Mouse (Mus musculus): ENCODE data around the gene Uqcrc1.

Uqcrc1 gene

DNA sequence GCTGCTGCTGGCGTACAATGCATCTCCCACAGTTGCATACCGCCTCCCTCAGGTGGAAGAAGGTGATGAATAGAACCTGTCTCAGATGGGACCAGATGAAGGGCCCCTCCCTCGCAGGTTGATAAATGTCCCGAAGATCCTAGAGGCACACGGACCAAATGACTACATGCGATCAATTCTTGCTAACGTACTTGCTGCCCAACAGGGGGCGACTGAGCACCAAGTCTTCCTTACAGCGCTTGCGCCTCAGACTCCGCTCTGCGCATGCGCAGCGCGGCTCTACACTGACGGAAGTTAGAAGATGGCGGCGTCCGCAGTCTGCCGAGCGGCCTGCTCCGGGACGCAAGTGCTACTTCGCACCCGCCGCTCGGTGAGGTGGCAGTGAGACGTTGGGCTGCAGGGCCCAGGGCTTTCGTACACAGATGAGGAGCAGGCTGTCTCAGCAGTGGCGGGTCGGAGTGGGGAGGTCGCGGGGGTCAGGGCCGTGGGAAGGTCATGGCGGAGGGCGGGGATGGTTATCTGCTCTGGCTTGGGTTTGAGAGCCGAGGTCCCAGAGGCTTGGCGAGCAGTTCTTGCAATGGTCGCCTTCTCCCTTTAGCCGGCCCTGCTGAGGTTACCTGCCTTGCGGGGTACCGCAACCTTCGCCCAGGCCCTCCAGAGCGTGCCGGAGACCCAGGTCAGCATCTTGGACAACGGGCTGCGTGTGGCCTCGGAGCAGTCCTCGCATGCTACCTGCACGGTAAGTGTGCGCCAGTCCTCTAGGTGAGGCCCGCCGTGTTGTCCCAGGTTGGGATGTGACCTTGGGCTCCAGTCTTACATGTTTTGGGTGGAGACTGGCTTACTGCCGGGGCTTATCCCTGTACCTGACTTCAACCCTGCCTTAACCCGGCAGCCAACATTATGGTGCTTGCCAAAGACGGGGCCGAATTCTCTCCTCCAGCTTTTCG lies at the start of gene Uqcrc1:
Gene Uqcrc1, plus strand, starts transcription at position 216 of the 947 bp plus-strand sequence.
- in situ Hi-C loops (cut with MboI, MseI), result loop anchor here in 1 of 2 experiments (10.0 kb wide), 1 partner anchor 792 kb away; no protein-coding TSS in a partner anchor

DNA sequence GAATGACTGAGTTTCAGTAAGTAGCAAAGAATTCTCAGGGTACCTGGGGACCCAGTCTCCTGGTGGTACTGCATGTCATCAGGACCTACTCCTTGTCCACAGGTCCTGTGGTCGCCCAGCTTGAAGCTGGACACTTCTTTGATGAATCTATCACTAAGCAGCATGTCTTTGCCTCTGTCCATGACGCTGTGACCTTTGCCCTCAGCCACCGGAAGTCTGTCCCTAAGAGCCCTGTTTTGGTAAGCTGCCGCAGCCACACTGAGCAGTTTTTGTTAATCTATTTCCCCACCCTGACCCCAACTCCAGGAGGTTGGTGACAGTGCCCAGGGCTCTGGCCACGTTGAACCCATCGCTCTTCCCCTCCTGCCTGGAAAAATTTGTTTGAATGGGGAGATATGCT lies 24.1 kb upstream of the Uqcrc1 start:
- in situ Hi-C loops (cut with MboI, MseI), result loop anchor here in 1 of 2 experiments (10.0 kb wide), 3 partner anchors 238 to 488 kb away; partner anchors contain the start of genes Ccdc36 and Wdr6

DNA sequence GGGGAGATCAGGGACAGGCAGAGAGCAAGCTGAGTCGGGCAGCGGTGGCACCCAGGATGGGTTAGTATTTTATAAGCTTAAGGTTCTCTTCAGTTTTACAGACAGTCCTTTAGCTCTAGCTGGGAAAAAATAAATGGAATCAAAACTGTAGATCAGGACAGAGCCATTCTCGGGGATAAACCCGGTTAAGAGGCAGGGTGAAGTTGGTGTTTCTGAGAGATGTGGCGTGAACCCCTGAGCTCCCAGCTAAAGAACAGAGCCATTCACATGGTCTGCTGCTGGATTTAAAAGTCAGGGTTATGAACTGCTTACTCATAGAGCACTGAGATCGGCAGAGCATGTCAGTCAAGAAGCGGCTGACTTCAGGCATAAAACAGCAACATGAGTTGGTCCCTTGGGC lies 23.3 kb upstream of the Uqcrc1 start:
- in situ Hi-C loops (cut with MboI, MseI), result loop anchor here in 1 of 2 experiments (10.0 kb wide), 3 partner anchors 238 to 488 kb away; partner anchors contain the start of genes Ccdc36 and Wdr6

DNA sequence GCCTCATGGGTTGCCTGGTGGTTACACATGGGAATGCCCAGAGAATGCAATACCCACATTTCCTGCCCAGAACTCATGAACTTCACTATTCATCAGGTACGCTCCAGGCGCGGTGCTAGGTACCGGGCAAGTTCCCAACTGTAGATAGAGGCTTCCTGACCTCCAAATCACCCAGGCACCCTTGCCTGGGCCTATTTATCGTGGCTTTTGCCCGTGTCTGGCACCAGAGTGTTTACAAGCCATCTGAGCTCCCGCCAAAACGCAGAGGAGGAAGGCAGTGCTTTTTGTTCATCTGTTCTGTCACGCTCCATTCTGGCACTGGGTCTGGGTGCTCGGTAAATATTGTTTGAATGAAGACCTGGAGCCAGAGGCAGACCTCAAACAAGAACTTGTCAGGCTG lies 22.8 kb upstream of the Uqcrc1 start:
- in situ Hi-C loops (cut with MboI, MseI), result loop anchor here in 1 of 2 experiments (10.0 kb wide), 3 partner anchors 239 to 489 kb away; partner anchors contain the start of genes Ccdc36 and Wdr6

DNA sequence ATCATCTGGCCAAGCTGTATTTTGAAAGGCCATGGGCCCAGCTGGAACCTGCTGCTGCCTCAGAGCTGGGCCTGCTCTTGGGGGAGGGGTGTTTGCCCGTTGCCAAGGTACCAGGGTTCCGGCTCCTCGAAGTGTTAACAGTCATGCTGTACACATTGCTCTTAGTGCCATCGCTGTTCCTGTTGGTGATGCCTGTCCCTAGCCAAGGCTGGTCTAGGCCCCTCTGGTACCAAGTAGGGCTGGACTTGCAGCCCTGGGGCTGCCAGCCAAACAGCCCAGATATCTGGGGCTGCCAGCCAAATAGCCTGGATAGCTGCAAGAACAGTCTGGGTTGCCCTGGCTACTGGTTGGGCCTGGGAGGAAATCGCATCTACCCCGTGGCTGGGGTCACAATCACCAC lies 21.9 kb upstream of the Uqcrc1 start, which contains the start of gene Tmem89:
Gene Tmem89, plus strand, starts transcription at position 129 of the 400 bp plus-strand sequence.
- in situ Hi-C loops (cut with MboI, MseI), result loop anchor here in 1 of 2 experiments (10.0 kb wide), 3 partner anchors 240 to 490 kb away; partner anchors contain the start of genes Ccdc36 and Wdr6

DNA sequence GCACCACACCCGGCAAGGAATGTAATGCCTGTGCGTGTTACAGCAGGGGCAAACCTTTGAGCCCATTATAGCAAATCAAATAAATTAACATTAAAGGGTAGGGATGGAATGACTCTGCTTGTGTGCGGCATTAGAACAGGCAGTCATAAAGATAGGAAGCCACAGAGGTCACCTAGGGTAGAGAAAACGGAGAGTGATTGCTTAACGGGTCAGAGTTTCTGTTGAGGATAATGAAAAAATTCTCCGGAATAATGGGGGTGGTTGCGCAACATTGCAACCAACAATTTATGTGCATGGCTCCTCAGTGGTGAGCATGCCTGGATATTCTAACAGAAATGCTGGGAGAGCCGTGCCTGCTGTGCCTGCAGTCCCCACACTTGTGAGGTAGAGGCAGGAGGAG lies 10.5 kb upstream of the Uqcrc1 start:
- in situ Hi-C loops (cut with MboI, MseI), result no loop called here

DNA sequence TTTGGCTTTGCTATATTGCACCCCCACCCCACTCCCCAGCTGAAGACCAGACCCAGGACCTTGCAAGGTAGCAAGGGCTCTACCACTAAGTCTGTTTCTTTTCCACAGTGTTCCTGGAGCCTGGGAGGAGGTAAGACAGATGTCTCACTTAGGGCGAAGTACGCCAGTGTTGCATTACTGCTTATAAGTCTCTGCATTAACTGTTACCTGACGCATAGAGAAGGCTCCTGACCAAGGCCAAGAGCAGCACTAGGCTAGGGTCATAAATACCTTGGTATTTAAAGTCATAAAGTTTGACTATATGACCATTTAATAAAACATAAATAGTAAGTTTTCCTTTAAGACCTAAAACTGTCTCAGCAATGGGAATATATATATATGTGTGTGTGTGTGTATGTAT lies 8.0 kb upstream of the Uqcrc1 start:
- in situ Hi-C loops (cut with MboI, MseI), result no loop called here

DNA sequence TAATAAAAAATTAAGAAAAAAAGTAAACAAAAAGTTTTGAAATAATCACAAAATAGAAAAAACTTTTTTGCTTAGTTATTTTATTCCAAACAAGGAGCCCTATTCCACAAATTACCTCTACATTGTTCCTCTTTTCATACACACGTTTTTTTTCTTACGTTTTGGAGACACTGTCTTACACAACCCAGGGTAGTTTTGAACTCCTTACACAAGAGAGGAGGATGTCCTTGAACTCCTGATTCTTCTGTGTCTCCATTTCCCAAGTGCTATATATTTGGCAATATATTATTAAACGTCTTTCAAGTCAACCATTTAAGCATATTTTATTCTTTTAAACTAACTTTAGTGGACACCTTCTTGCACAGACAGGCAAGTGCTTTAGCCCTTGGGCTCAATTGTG lies 442 bp upstream of the Uqcrc1 start:
- in situ Hi-C loops (cut with MboI, MseI), result loop anchor here in 1 of 2 experiments (10.0 kb wide), 1 partner anchor 791 kb away; no protein-coding TSS in a partner anchor

DNA sequence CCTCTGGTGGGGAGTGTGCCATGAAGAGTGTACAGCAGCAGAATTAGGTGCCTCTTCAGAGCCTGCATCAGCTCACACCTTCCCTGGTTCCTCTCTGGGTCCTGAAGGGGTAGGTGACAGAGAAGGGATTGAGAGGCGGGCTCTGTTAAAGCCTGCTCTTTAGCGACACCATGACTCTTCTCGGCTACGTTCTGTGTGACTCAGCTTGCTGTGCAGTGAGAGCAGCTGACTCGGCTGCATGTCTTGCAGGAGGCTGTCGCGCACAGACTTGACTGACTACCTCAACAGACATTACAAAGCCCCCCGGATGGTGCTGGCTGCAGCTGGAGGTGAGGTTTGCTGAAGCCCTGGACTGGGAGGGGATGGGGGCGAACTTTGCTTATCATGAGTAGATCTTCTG lies 8.7 kb downstream of the Uqcrc1 start:
- in situ Hi-C loops (cut with MboI, MseI), result no loop called here

DNA sequence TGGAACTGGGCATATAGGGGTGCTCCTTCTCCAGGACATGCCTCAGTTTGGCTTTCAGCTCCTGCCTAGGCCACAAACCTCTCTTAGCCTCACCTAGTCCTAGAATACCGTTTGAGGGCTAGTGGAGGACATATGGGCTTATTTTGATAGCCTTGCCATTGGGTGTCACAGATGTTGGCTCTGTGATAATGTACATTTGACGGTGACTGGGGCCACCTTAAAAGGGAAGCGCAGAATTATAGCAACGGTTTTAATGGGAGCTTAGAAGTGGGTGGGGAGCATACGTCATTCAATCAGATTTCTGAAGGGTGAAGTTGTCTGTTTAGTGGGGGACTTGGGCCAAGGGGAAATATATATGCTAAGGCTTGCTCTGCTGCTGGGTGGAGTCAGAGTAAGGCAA lies 9.2 kb downstream of the Uqcrc1 start:
- in situ Hi-C loops (cut with MboI, MseI), result no loop called here

DNA sequence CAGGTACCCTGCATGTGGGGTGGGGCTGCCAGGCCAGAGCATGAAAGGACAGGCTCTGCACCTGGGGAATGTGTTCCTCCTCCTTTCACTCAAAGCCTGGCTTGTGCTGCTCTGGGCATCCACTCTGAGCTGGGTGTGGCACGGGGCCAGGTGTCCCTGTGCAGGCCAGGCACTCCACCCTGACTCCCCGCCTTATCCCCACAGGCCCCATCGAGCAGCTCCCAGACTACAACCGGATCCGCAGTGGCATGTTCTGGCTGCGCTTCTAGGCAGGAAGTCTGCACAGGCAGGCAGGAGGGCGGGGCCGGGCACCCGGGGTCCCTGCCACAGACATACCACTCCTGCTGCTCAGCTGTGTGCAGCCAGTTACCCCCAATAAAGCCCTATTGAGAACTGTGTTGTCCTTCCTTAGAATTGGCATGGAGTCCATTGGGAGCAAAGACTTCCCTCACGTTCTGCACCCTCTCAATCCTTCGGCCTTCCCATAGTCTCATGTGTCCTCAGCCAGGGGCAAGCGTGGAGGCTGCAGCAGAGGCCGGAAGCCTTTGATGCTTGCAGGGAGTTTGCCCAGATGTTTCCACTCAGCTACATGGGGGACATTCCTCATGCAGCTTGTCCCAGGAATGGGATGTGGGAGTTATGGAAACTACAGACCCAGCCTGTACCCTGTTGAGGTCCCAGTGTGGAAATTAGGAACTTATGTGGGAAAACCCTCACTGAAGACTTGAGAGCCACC lies 13.0 kb downstream of the Uqcrc1 start:
- in situ Hi-C loops (cut with MboI, MseI), result no loop called here

DNA sequence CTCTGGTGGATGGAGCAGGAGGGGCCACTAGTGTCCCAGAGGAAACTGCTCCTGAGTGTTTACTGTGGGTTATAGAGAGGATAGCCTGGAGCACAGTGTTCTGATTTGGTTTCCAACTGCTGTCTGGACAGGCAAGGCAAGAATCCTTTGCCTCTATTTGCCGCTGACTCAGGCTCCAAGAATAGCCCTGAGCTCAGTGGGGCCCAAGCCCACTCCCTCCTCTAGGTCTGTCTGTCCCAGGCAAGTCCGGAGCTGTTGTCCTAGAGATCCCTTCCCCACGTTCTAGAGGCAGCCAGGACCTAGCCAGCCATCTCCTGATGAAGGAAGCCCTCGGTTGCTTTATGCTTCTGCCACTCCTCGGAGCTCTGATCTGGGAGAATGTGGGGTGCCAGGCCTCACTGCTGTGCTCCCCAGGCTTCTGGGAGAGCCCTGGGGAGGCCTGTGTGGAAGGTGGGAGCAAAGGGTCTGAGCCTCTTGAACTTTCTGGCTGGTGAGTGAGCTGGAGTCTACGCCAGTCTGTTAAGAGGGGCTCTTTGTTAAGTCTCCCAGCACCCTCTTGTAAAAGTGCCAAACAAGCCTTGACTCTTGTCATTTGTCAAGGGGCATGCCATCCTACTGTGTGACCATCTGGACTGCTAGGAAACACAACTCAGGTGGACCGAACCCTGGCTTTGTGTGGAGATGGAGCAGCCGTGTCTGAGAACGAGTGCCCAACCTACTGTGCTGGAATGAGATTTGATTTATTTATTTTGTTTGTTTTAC lies 13.7 kb downstream of the Uqcrc1 start:
- in situ Hi-C loops (cut with MboI, MseI), result no loop called here

DNA sequence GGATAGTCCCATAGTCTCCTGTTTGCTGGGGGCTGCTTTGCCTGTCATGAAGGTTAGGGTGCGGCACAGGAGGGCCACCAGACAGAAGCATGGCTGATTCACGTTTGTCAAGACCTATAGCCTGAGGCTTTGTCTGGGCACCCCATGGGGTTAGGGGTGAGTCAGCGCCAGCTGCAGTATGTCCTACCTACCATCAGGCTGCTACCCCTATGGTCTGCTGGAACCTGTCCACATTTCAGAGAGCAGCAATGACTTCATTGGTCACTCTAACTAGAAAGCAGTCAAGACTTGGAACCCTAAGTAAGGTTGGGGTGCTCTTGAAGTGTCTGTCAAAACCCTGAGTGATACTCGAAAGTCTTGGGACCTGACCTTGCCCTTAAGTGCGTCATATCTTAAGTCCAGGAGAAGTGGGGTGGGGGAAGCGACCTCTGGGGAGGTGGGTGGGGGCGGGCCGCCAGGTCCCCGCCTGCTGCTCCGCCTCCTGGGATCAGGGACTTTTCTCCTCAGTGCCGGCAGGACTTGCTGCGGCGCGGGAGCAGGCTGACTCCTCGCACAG lies 16.7 kb downstream of the Uqcrc1 start, which contains the start of gene Col7a1:
Gene Col7a1, plus strand, starts transcription at position 506 of the 556 bp plus-strand sequence.
- in situ Hi-C loops (cut with MboI, MseI), result no loop called here

DNA sequence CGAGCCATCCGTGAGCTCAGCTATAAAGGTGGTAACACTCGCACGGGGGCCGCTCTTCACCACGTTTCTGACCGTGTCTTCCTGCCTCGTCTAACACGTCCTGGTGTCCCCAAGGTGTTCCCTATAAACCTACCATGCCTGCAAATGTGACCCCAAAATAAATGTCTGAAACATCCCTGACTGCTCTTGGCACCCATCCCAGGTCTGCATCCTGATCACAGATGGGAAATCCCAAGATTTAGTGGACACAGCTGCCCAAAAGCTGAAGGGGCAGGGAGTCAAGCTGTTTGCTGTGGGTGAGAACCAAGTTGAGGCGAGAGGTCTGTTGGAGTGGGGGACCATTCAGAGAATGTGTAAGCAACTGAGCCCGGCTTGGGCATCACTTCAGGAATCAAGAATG lies 18.8 kb downstream of the Uqcrc1 start:
- in situ Hi-C loops (cut with MboI, MseI), result no loop called here

DNA sequence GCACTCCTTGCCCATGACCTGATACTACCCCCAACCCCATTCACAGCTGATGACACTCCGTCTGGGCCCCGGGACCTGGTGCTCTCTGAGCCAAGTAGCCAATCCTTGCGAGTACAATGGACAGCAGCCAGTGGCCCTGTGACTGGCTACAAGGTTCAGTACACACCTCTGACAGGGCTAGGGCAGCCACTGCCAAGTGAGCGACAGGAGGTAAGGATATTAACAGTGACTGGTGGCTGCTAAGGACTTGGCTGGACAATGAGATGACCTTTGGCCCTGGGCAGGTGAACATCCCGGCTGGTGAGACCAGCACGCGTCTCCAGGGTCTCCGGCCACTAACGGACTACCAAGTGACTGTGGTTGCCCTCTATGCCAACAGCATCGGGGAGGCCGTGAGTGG lies 19.4 kb downstream of the Uqcrc1 start:
- in situ Hi-C loops (cut with MboI, MseI), result no loop called here

DNA sequence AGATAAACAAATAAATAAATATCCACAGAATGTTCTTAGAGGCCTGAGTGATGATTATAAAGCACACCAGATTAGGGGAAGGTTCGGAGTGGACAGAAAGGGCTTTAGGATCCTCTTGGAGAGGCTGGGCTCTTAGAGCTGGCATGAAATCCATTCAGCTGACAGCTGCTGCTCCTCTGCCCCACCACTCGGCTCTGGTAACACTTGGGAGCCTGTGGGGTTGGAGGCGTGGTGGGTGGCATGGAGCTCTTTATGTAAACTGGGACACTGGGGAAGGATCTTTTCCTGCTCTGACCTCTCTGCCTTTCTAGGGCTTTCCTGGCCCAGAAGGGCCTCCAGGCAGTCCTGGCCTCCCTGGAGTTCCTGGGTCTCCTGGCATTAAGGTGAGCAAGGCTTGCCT lies 27.1 kb downstream of the Uqcrc1 start:
- in situ Hi-C loops (cut with MboI, MseI), result no loop called here

DNA sequence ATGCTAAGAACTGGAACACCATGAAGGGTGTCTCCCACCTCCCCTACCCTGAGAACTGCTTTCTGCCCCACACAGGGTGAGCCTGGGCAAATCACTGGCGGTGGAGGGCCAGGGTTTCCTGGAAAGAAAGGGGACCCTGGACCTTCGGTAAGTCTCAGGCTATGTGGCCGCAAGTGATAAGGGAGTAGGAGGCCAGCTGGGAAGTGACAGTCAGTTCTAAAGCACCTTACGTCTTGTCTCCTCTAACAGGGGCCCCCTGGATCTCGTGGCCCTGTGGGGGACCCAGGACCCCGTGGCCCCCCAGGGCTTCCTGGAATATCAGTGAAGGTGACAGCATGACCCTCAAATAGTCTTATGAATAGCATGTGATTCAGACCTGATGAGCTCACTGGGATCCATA lies 27.9 kb downstream of the Uqcrc1 start:
- in situ Hi-C loops (cut with MboI, MseI), result no loop called here

DNA sequence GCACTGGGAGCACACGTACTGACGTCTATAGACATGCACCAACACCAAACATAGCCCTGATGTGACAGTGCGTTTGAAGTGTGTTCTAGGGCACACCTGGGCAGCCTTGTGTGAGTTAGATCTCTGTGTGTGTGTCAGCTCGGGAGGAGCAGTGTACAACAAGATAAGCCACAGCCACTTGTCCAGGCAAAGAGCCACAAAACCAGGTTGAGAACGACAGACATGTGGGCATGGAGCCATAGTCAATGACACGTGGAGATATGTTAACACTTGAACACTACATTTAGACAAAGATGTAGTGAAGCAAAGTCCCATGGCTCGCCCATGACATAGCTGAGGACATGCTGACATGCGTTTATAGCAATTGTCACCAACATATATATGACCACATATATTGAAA lies 34.2 kb downstream of the Uqcrc1 start:
- in situ Hi-C loops (cut with MboI, MseI), result no loop called here

DNA sequence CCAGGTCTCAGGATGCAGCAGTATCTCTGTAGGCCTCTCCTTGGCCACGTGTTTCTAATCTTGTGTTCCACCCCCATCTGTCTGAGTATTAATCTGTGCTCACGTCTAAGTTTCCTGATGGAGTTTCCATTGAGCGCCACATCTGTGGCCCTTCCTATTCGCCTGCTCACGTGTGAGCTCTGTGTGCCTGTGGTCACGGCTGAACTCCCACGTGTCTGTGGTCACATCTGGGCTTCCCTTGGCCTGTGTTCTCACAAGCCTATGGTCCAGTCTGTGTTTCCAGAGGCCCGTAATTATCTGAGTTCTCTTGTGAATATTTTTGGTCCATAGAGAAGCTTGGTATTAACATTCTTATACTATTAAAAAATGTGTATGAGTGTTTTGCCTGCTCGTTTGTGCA lies 40.0 kb downstream of the Uqcrc1 start:
- in situ Hi-C loops (cut with MboI, MseI), result no loop called here

DNA sequence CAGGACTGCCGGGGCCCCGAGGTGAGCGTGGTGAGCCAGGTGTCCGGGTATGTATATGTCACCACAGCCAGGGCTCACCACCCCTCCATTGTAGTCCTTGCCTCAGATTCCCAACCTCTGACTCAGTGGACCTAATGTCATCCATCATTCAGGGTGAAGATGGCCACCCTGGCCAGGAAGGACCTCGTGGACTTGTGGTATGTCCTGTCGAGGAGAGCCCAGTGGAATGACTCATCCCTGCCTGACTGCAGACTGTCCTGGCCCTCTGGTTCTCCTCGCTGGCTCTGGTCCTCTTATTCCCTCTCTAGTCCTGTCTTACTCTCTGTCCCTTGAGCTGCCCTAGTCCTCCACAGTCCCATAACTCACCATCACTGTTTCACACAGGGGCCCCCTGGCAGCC lies 41.5 kb downstream of the Uqcrc1 start:
- in situ Hi-C loops (cut with MboI, MseI), result no loop called here

DNA sequence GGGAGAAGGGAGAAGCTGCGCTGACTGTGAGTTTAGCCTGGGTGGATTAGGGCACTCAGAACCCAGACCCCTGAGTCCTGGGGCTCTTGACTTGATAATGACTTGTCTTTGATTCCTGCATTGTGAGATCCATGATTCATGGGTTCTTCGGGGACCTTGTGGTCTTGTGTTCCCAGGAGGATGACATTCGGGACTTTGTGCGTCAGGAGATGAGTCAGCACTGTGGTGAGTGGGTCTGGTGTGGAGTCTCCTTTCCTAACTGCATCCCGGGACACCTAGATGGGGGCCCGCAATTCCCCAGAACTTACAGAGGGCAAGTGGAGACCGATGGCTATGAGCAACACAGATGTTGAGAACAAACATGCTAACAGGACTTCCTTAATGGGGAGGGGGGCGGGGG lies 46.1 kb downstream of the Uqcrc1 start:
- in situ Hi-C loops (cut with MboI, MseI), result no loop called here

Measured in T-helper 17 cell (primary cell).